Mouse (Mus musculus): ENCODE results near the gene Lmntd1. TPM values are rescaled to one million over a fixed set of nuclear protein-coding genes. Genes with fewer than 3 reads are reported as not detected.

Lmntd1 gene
- polyA plus RNA-seq, 1 experiment = not detected

DNA sequence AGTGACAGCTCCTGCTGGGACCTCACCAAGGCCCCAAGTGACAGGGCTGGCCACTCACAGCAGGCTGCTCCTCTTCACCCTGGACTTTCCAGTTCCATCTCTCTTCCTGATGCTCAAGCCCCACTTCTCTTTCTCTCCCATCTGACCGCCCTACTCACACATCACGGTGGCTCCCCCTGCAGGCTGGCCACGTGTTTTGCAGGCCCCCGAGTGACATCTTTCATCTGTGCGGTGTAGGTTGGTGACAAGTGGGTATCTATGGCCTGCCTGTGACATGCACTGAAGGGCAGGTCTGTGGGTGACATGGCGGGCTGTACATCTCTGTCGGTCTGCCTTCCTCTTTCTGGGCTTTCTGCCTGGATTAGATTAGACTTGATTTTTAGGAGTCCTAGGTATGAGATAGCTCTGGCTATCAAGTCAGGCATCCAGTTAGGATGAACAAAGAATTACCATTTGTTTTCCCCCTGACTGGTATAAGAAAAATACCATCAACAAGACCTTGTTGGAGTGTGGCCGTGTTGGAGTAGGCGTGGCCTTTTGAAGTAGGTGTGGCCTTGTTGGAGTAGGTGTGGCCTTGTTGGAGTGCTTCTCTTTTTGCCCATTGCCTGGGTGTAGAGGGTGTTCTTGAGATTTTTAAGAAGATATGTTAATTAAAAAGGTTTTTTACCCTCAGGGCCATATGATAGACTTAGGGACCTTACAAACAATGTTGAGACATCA lies 265.8 kb downstream of the Lmntd1 start:
- Histone ChIP-seq H3K4me2 (ENCODE audit: low read depth) (no peak overlapping the region), H3K27me3 (ENCODE audit: control insufficient read depth, insufficient read depth, insufficient read length) (no peaks in the 10 kb centered on the region), H3K79me2 (ENCODE audit: control insufficient read depth, insufficient read depth) (no peaks in the 10 kb centered on the region), H3ac (ENCODE audit: control insufficient read depth, insufficient read length) (no peak overlapping the region), H3K4me3 (no peak overlapping the region), H3K36me3 (ENCODE audit: control insufficient read depth, insufficient read depth) (no peaks in the 10 kb centered on the region)
- TF ChIP-seq TCF12 (IDR thresholded peaks at IDR 0.05; ENCODE audit: insufficient read depth, poor library complexity, severe bottlenecking) (no peak), E2F4 (IDR thresholded peaks at IDR 0.05; ENCODE audit: insufficient read depth) (no peak), MYOD1 (IDR thresholded peaks at IDR 0.05; ENCODE audit: control insufficient read depth in 1 of 3, insufficient read length in 2 of 3, low read depth in 2 of 3) (no peak), MYOG (IDR thresholded peaks at IDR 0.05; ENCODE audit: control insufficient read depth in 1 of 3, insufficient read depth in 1 of 3, insufficient read length in 2 of 3, low read depth in 2 of 3) (no peak), USF1 (IDR thresholded peaks at IDR 0.05; ENCODE audit: low read depth) (no peak), SRF (IDR thresholded peaks at IDR 0.05; ENCODE audit: control insufficient read depth, insufficient read length, low read depth) (no peak), POLR2A (IDR thresholded peaks at IDR 0.05; ENCODE audit: insufficient read length, low read depth) (no peak), TCF3 (IDR thresholded peaks at IDR 0.05; ENCODE audit: insufficient read length, low read depth) (no peak)

DNA sequence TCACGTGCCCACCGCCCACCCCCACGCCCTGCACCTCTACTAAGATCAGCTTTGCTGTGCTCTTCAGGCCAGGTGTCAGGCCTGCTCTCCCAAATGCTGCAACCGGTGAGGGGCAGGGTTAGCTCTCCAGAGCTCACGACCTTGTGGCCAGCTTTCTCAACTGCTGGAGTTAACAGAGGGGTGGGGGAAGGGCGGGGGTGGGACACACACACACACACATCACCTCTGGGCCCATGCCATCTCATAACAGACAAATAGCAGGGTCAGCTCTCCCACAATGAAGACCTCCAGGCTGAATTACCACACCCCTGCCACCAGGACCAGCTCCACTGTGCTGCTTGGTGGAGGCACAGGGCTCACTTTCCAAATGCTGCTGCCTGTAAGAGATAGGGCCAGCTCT lies 266.5 kb downstream of the Lmntd1 start:
- Histone ChIP-seq H3K4me3 (no peak overlapping the region), H3ac (ENCODE audit: control insufficient read depth, insufficient read length) (no peak overlapping the region), H3K36me3 (ENCODE audit: control insufficient read depth, insufficient read depth) (no peaks in the 10 kb centered on the region), H3K27me3 (ENCODE audit: control insufficient read depth, insufficient read depth, insufficient read length) (no peaks in the 10 kb centered on the region), H3K79me2 (ENCODE audit: control insufficient read depth, insufficient read depth) (no peaks in the 10 kb centered on the region), H3K4me2 (ENCODE audit: low read depth) (no peak overlapping the region)
- no peak for TF ChIP-seq POLR2AphosphoS2 (IDR thresholded peaks at IDR 0.05; ENCODE audit: insufficient read length, low read depth)

DNA sequence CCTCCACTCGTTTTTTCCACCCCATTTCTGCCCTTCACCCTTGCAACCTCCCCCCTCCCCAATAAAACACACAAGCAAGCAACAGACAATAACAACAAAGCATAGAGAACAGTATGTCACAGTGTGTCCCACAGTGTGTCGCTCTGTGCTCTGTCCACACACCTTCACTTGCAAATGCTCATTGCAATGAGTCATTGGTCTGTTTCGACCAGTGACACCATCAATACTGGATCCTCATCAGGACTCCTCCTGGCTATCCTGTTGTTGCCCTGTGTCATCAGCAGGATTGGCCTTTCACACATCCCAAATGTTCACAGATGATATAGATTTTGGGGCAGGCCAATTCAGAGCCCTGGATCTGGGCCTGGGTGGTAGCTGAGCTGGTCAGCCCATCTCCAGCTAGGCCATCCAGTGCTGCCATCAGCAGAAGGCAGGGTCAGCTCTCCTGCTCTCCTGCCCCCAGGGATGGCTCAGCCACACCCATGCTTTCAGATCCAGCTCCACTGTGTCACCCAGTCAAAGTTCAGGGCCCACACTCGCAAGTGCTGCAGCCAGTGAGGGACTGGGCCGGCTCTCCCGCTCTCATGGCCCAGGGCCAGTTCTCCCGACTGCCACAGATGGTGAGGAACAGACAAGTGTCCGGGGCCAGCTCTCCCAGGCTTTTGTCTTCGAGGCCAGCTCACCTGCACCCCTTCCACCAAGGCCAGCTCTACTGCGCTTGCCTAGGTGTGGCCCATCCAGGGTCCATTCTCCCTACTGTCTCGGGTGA lies 267.1 kb downstream of the Lmntd1 start:
- H3K36me3 ChIP-seq (ENCODE audit: control insufficient read depth, insufficient read depth) = no peaks in the 10 kb centered on the region
- no peaks in the 10 kb centered on the region for H3K27me3 ChIP-seq (ENCODE audit: control insufficient read depth, insufficient read depth, insufficient read length)
- H3ac ChIP-seq (ENCODE audit: control insufficient read depth, insufficient read length) = no peak overlapping the region
- H3K4me2 ChIP-seq (ENCODE audit: low read depth) = no peak overlapping the region
- no peaks in the 10 kb centered on the region for H3K79me2 ChIP-seq (ENCODE audit: control insufficient read depth, insufficient read depth)
- no peak for TF ChIP-seq MYOD1 (IDR thresholded peaks at IDR 0.05; ENCODE audit: control insufficient read depth in 1 of 3, insufficient read length in 2 of 3, low read depth in 2 of 3)
- TF ChIP-seq USF1 (IDR thresholded peaks at IDR 0.05; ENCODE audit: low read depth) = no peak
- TF ChIP-seq E2F4 (IDR thresholded peaks at IDR 0.05; ENCODE audit: insufficient read depth) = no peak
- no peak for TF ChIP-seq MYOG (IDR thresholded peaks at IDR 0.05; ENCODE audit: control insufficient read depth in 1 of 3, insufficient read depth in 1 of 3, insufficient read length in 2 of 3, low read depth in 2 of 3)
- no peak for TF ChIP-seq TCF12 (IDR thresholded peaks at IDR 0.05; ENCODE audit: insufficient read depth, poor library complexity, severe bottlenecking)
- no peak for TF ChIP-seq POLR2A (IDR thresholded peaks at IDR 0.05; ENCODE audit: insufficient read length, low read depth)
- TF ChIP-seq POLR2AphosphoS2 (IDR thresholded peaks at IDR 0.05; ENCODE audit: insufficient read length, low read depth) = no peak
- H3K4me3 ChIP-seq = no peak overlapping the region

DNA sequence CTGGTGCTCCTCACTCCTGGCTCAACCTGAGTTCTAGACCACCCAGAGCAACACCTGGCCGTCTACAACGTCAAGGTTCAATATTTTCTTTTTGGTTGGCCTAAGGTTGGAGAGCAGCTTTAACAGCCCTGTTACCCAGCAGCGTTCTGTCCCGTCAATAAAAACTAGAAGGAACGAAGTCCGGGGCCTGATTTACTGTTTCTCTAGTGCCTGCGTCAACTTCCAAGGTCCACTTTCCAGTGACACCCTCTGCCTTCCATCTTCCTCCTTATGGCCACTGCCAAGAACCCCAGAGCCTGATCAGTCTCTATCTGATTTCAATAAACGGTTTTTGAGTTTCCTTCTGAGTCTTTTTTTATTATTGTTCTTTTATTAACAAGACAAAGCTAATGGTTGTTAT lies 267.8 kb downstream of the Lmntd1 start:
- no peak overlapping the region for H3K4me2 ChIP-seq (ENCODE audit: low read depth)
- no peak for TF ChIP-seq TCF3 (IDR thresholded peaks at IDR 0.05; ENCODE audit: insufficient read length, low read depth)
- TF ChIP-seq TCF12 (IDR thresholded peaks at IDR 0.05; ENCODE audit: insufficient read depth, poor library complexity, severe bottlenecking) = no peak
- TF ChIP-seq MYOD1 (IDR thresholded peaks at IDR 0.05; ENCODE audit: control insufficient read depth in 1 of 3, insufficient read length in 2 of 3, low read depth in 2 of 3) = no peak
- TF ChIP-seq POLR2AphosphoS2 (IDR thresholded peaks at IDR 0.05; ENCODE audit: insufficient read length, low read depth) = no peak
- no peak for TF ChIP-seq SRF (IDR thresholded peaks at IDR 0.05; ENCODE audit: control insufficient read depth, insufficient read length, low read depth)
- no peak for TF ChIP-seq E2F4 (IDR thresholded peaks at IDR 0.05; ENCODE audit: insufficient read depth)
- TF ChIP-seq POLR2A (IDR thresholded peaks at IDR 0.05; ENCODE audit: insufficient read length, low read depth) = no peak
- H3K79me2 ChIP-seq (ENCODE audit: control insufficient read depth, insufficient read depth) = no peaks in the 10 kb centered on the region

DNA sequence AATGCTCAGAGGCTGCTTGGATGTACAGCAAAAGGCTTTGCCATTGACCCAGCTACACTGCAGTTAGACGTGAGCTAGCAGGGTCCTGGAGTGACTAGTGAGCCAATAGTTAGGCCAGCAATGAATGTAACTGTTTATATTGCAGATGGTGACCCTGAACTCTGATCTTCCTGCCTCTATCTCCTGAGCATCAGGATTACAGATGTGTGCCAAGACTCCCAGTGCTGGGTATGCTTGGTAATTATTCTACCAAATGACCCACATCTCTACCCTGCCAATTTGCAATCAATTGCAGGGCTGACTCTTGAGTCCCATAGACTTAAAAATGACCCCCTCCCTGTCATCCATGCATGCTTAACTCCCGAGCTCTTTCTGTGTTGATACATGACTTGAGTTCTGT lies 269.4 kb downstream of the Lmntd1 start:
- TF ChIP-seq MAX (IDR thresholded peaks at IDR 0.05; ENCODE audit: low read depth) = no peak
- no peak for TF ChIP-seq POLR2A (IDR thresholded peaks at IDR 0.05; ENCODE audit: insufficient read length, low read depth)
- TF ChIP-seq SRF (IDR thresholded peaks at IDR 0.05; ENCODE audit: control insufficient read depth, insufficient read length, low read depth) = no peak
- TF ChIP-seq TCF12 (IDR thresholded peaks at IDR 0.05; ENCODE audit: insufficient read depth, poor library complexity, severe bottlenecking) = no peak
- TF ChIP-seq POLR2AphosphoS2 (IDR thresholded peaks at IDR 0.05; ENCODE audit: insufficient read length, low read depth) = no peak
- Histone ChIP-seq H3K27me3 (ENCODE audit: control insufficient read depth, insufficient read depth, insufficient read length) (no peaks in the 10 kb centered on the region), H3K36me3 (ENCODE audit: control insufficient read depth, insufficient read depth) (no peaks in the 10 kb centered on the region), H3K79me2 (ENCODE audit: control insufficient read depth, insufficient read depth) (no peaks in the 10 kb centered on the region), H3ac (ENCODE audit: control insufficient read depth, insufficient read length) (no peak overlapping the region), H3K4me2 (ENCODE audit: low read depth) (no peak overlapping the region), H3K4me3 (no peak overlapping the region)

More for the DNA sequence above, 267.8 kb downstream of the Lmntd1 start:
- Histone ChIP-seq H3K36me3 (ENCODE audit: control insufficient read depth, insufficient read depth) (no peaks in the 10 kb centered on the region), H3K27me3 (ENCODE audit: control insufficient read depth, insufficient read depth, insufficient read length) (no peaks in the 10 kb centered on the region), H3ac (ENCODE audit: control insufficient read depth, insufficient read length) (no peak overlapping the region), H3K4me3 (no peak overlapping the region)
